8 mouse cellular contexts compared by ENCODE assay signal in genomic region chr9:109096856-109097255, GRCm38 (mm10). TPM values are rescaled to one million over a fixed set of nuclear protein-coding genes. Genes with fewer than 3 reads are reported as not detected.
DNase-seq lines count a peak whose midpoint lies in the region; ATAC-seq lines count a peak whose summit lies in the region.

No protein-coding gene starts in this region.

- 8% methylated on average over 6 of the region's 6 CpGs for WGBS in hindbrain, embryonic 15.5 days

- H3K36me3 ChIP-seq in hindbrain, embryonic 15.5 days: peaks cover 3% of the 10 kb centered on the region

- peak overlapping the region; percentile 86 for H3K4me2 ChIP-seq in hindbrain, embryonic 15.5 days

- no peaks in the 10 kb centered on the region for H3K27me3 ChIP-seq in hindbrain, embryonic 15.5 days

- peaks cover 52% of the 10 kb centered on the region for H3K4me1 ChIP-seq in hindbrain, embryonic 15.5 days (replicated peaks)

- peak; percentile 57 to 84 for DNase-seq in adrenal gland, adult (ENCODE audit: inconsistent age in 2 of 2, low spot score in 1 of 2)
- no peak for DNase-seq in adrenal gland, postnatal 14 days
- peak; percentile 48 for DNase-seq in embryo, embryonic 10 days (ENCODE audit: low spot score)
- DNase-seq in lung, postnatal 10 days: peak; percentile 25
- no peak for DNase-seq in B cell, adult 2 months
- DNase-seq in layer of hippocampus, postnatal 14 days (ENCODE audit: low spot score in 2 of 2): no peak
- no peak for DNase-seq in layer of hippocampus, postnatal 25 days (ENCODE audit: extremely low spot score in 1 of 2, low spot score in 1 of 2)

- ATAC-seq in hindbrain, embryonic 15.5 days (ENCODE audit: low FRiP score, low read depth): no peak

- no peaks in the 10 kb centered on the region for H3K9me3 ChIP-seq in hindbrain, embryonic 15.5 days

- H3K9ac ChIP-seq in hindbrain, embryonic 15.5 days: peak overlapping the region; percentile 80

- H3K27ac ChIP-seq in hindbrain, embryonic 15.5 days (replicated peaks): peak overlapping the region; percentile 98

- peak overlapping the region; percentile 66 for H3K4me3 ChIP-seq in hindbrain, embryonic 15.5 days

RNA-seq across cellular contexts. Expression of gene Plxnb1, which starts 1.7 kb away (rescaled TPM):
- total RNA-seq in adrenal gland, postnatal 14 days (2021): 63.8 and 67.0 TPM in 2 replicates
- polyA plus RNA-seq in hindbrain, embryonic 15.5 days (2015; fragmentation: Nextera tagmentation; extraction: Ambion mirVana): 19.2 and 19.8 TPM in 2 replicates
- total RNA-seq in layer of hippocampus, postnatal 14 days (2021): 10 to 100 TPM; 90.5 to 91.9 TPM
- total RNA-seq in layer of hippocampus, postnatal 25 days (2021): 10 to 100 TPM; 83.2 to 98.9 TPM

RNA-seq across cellular contexts. Expression of gene Tma7, which starts 14.5 kb away (rescaled TPM):
- total RNA-seq in adrenal gland, postnatal 14 days (2021): 326 and 340 TPM in 2 replicates
- polyA plus RNA-seq in hindbrain, embryonic 15.5 days (2015; fragmentation: Nextera tagmentation; extraction: Ambion mirVana): 653 and 743 TPM in 2 replicates
- 100 to 1,000 TPM; 304 to 316 TPM for total RNA-seq in layer of hippocampus, postnatal 14 days (2021)
- 100 to 1,000 TPM; 311 to 321 TPM for total RNA-seq in layer of hippocampus, postnatal 25 days (2021)

RNA-seq across cellular contexts. Expression of gene Ccdc51, which starts 14.6 kb away (rescaled TPM):
- total RNA-seq in adrenal gland, postnatal 14 days (2021): 15.7 and 17.2 TPM in 2 replicates
- polyA plus RNA-seq in hindbrain, embryonic 15.5 days (2015; fragmentation: Nextera tagmentation; extraction: Ambion mirVana): 12.3 and 13.1 TPM in 2 replicates
- total RNA-seq in layer of hippocampus, postnatal 14 days (2021): 1 to 10 TPM; 7.4 to 9.4 TPM
- total RNA-seq in layer of hippocampus, postnatal 25 days (2021): 1 to 10 TPM; 8.1 to 8.4 TPM

RNA-seq across cellular contexts. Expression of gene Atrip, which starts 22.9 kb away (rescaled TPM):
- 14.6 and 16.0 TPM in 2 replicates for total RNA-seq in adrenal gland, postnatal 14 days (2021)
- 30.5 and 30.9 TPM in 2 replicates for polyA plus RNA-seq in hindbrain, embryonic 15.5 days (2015; fragmentation: Nextera tagmentation; extraction: Ambion mirVana)
- 10 to 100 TPM; 27.3 to 31.7 TPM for total RNA-seq in layer of hippocampus, postnatal 14 days (2021)
- 10 to 100 TPM; 21.7 to 25.7 TPM for total RNA-seq in layer of hippocampus, postnatal 25 days (2021)

RNA-seq across cellular contexts. Expression of gene Trex1, which starts 37.3 kb away (rescaled TPM):
- total RNA-seq in adrenal gland, postnatal 14 days (2021): 13.7 and 13.8 TPM in 2 replicates
- polyA plus RNA-seq in hindbrain, embryonic 15.5 days (2015; fragmentation: Nextera tagmentation; extraction: Ambion mirVana): 13.6 and 14.5 TPM in 2 replicates
- total RNA-seq in layer of hippocampus, postnatal 14 days (2021): 10 to 100 TPM in 1 of 2 experiments, 1 to 10 TPM in 1; 9.9 to 10.8 TPM
- total RNA-seq in layer of hippocampus, postnatal 25 days (2021): 10 to 100 TPM; 13.1 to 14.2 TPM

Comparison
In these comparisons a context has a peak if more than half of its experiments do, and no peak if none do; other contexts are left out.
1. DNase-seq: peak in adrenal gland, adult (2 of 2), embryo, embryonic 10 days (single experiment) and lung, postnatal 10 days (single experiment); none in adrenal gland, postnatal 14 days (single experiment), B cell, adult 2 months (0 of 2), layer of hippocampus, postnatal 14 days (0 of 2) and layer of hippocampus, postnatal 25 days (0 of 2).